8 mouse cellular contexts compared by ENCODE assay signal in the genomic region with DNA sequence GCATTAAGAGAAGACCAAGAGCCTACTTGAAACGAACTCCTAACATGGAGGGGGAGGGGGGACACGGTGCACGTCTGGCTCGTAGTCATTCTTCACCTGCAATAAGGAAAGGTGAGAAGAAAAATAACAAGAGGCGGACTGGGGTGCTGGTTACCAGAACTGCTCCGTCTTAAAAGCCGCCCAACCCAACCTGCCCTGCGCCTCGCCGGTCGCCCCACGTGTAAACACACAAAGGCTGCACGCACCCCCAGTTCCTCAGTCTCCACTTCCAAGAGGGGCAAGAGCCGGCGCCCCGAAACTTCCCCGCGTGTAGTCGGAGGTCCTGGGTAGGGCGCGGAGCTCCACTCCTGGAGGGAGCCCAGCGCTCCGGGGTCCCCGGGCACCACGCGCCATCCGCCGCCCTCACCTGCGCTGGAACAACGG. TPM values are rescaled to one million over a fixed set of nuclear protein-coding genes. Genes with fewer than 3 reads are reported as not detected.
DNase-seq lines count a peak whose midpoint lies in the region; ATAC-seq and TF ChIP-seq lines count a peak whose summit lies in the region.

No protein-coding gene starts in this region.

- H3K27me3 ChIP-seq in limb, embryonic 12.5 days = no peaks in the 10 kb centered on the region
- no peaks in the 10 kb centered on the region for H3K27me3 ChIP-seq in small intestine, adult 2 months (ENCODE audit: control insufficient read depth, insufficient read depth, low read length)

- peaks cover 10% of the 10 kb centered on the region; the same call in 1 of the 2 replicates for H3K36me3 ChIP-seq in limb, embryonic 12.5 days
- no peaks in the 10 kb centered on the region for H3K36me3 ChIP-seq in small intestine, adult 2 months (ENCODE audit: control insufficient read depth, insufficient read depth, low read length)

- H3K9me3 ChIP-seq in limb, embryonic 12.5 days = no peaks in the 10 kb centered on the region

- intact Hi-C loops in gastrocnemius, adult 2 months (cut with DNase I) = no loop called here

- no peak for TF ChIP-seq POLR2A in small intestine, adult 2 months (IDR thresholded peaks at IDR 0.05; ENCODE audit: low read depth, low read length)

- peak; percentile 16; the same call in 1 of the 2 replicates for ATAC-seq in limb, embryonic 12.5 days (ENCODE audit: insufficient number of reproducible peaks, insufficient read depth, low FRiP score, low TSS enrichment, low read depth)

- peak overlapping the region; percentile 94 for H3K4me3 ChIP-seq in gastrocnemius, adult 2 months
- H3K4me3 ChIP-seq in limb, embryonic 12.5 days (replicated peaks) = peak overlapping the region; percentile 91
- H3K4me3 ChIP-seq in small intestine, adult 2 months (ENCODE audit: low read depth, low read length) = peak overlapping the region; percentile 96

- TF ChIP-seq CTCF in gastrocnemius, adult 2 months (IDR thresholded peaks at IDR 0.05) = no peak
- TF ChIP-seq CTCF in small intestine, adult 2 months (IDR thresholded peaks at IDR 0.05; ENCODE audit: extremely low read depth, insufficient read length, insufficient replicate concordance, low read depth, low read length) = no peak

- peaks cover 18% of the 10 kb centered on the region; the same call in 1 of the 2 replicates for H3K4me1 ChIP-seq in limb, embryonic 12.5 days (replicated peaks)
- H3K4me1 ChIP-seq in small intestine, adult 2 months (ENCODE audit: control insufficient read depth, insufficient read depth, insufficient read length, low read length) = no peaks in the 10 kb centered on the region; the same call in 1 of the 2 replicates

- no peak for DNase-seq in gastrocnemius, adult 2 months
- no peak for DNase-seq in gastrocnemius, adult 8-10 months (ENCODE audit: low spot score in 2 of 2)
- peak; percentile 71 for DNase-seq in thymus, postnatal 0 days (ENCODE audit: low spot score)
- no peak for DNase-seq in thymus, postnatal 4 days
- no peak for DNase-seq in spleen, adult 12 weeks (ENCODE audit: low spot score)
- no peak for DNase-seq in urinary bladder, adult 18-20 months (ENCODE audit: low spot score in 2 of 2)

- H3K4me2 ChIP-seq in limb, embryonic 12.5 days = peak overlapping the region; percentile 60

- WGBS in limb, embryonic 12.5 days = under 1% methylated on average over 30 of the region's 30 CpGs
- WGBS in small intestine, adult 2 months = 1% methylated on average over 30 of the region's 30 CpGs

- peak overlapping the region; percentile 97 for H3K9ac ChIP-seq in limb, embryonic 12.5 days (replicated peaks)

- H3K27ac ChIP-seq in gastrocnemius, adult 2 months = peak overlapping the region; percentile 78
- H3K27ac ChIP-seq in limb, embryonic 12.5 days = peak overlapping the region; percentile 97
- H3K27ac ChIP-seq in small intestine, adult 2 months (ENCODE audit: insufficient read depth, low read depth, low read length) = peak overlapping the region; percentile 81

RNA-seq across cellular contexts. Expression of a gene that starts 1.9 kb away (rescaled TPM):
- 1 to 10 TPM; 1.2 to 2.0 TPM for total RNA-seq in gastrocnemius, adult 2 months (2021)
- under 1 TPM; 0.29 to 0.82 (median 0.59) TPM for total RNA-seq in gastrocnemius, adult 8-10 months (2022)
- 79.5 and 80.9 TPM in 2 replicates for polyA plus RNA-seq in thymus, postnatal 0 days (2015; fragmentation: Nextera tagmentation; extraction: Ambion mirVana)
- polyA plus RNA-seq in limb, embryonic 12.5 days (2016; fragmentation: Nextera tagmentation; extraction: Ambion mirVana) = 152 and 167 TPM in 2 replicates
- 0.57 and 1.5 TPM in 2 replicates for polyA plus RNA-seq in small intestine, adult 2 months (2012; rRNA removed)

RNA-seq across cellular contexts. Expression of a gene that starts 48.3 kb away (rescaled TPM):
- total RNA-seq in gastrocnemius, adult 2 months (2021) = 1 to 10 TPM; 2.7 to 3.4 TPM
- 1 to 10 TPM; 2.2 to 3.3 (median 3.1) TPM for total RNA-seq in gastrocnemius, adult 8-10 months (2022)
- 7.2 and 7.6 TPM in 2 replicates for polyA plus RNA-seq in thymus, postnatal 0 days (2015; fragmentation: Nextera tagmentation; extraction: Ambion mirVana)
- polyA plus RNA-seq in limb, embryonic 12.5 days (2016; fragmentation: Nextera tagmentation; extraction: Ambion mirVana) = 18.1 and 20.5 TPM in 2 replicates
- 1.6 and 1.7 TPM in 2 replicates for polyA plus RNA-seq in small intestine, adult 2 months (2012; rRNA removed)

Comparison
In these comparisons a context has a peak if more than half of its experiments do, and no peak if none do; other contexts are left out.
1. RNA of a gene that starts 1.9 kb away (polyA plus RNA-seq): 152 to 167 TPM in limb, embryonic 12.5 days and 79.5 to 80.9 TPM in thymus, postnatal 0 days; 0.57 to 1.5 TPM in small intestine, adult 2 months; every median in the first group is over 10 times any median in the second.
2. Peak in every context shown above with its lines, with median percentiles within 50 percentile points of each other: H3K27ac ChIP-seq and H3K4me3 ChIP-seq.